Mouse (Mus musculus): ENCODE results near the gene Rps21.

- TF ChIP-seq EP300 (IDR thresholded peaks at IDR 0.05; ENCODE audit: insufficient read depth, low read depth, low read length): no peak
- no peak for TF ChIP-seq POLR2A (IDR thresholded peaks at IDR 0.05; ENCODE audit: insufficient read depth, low read length)
Observed at GRCm38 (mm10) chr2:180300771-180301170, 43.6 kb downstream of the Rps21 start.
